Mouse (Mus musculus) heart, embryonic 15.5 days (tissue): ENCODE data around the gene Zfp385b. TPM values are rescaled to one million over a fixed set of nuclear protein-coding genes. Genes with fewer than 3 reads are reported as not detected.

Source experiments
- ATAC-seq: fragments of 200-750 bp; cut with Nextera tagmentation; replicated peaks from 2 replicates; pipeline ENCODE4 v1.8.0; 2017; ENCODE audit warnings: low read depth, moderate TSS enrichment; ENCODE audit not compliant: insufficient number of reproducible peaks, insufficient read depth, low FRiP score
- H3K27ac ChIP-seq: fragments of 300-500 bp; sonication (generic); 2 replicates; pipeline ENCODE4 v1.5.1; 2015; ENCODE audit warnings: mild to moderate bottlenecking, inconsistent platforms
- H3K27me3 ChIP-seq: fragments of 300-500 bp; sonication (generic); 2 replicates; pipeline ENCODE4 v1.6.1; 2015; ENCODE audit warnings: inconsistent platforms
- H3K36me3 ChIP-seq: fragments of 300-500 bp; sonication (generic); 2 replicates; pipeline ENCODE4 v1.6.1; 2015; ENCODE audit warnings: mild to moderate bottlenecking, inconsistent platforms
- H3K4me1 ChIP-seq: fragments of 300-500 bp; sonication (generic); replicated peaks from 2 replicates; pipeline ENCODE4 v1.6.1; 2015; ENCODE audit warnings: inconsistent platforms
- H3K4me2 ChIP-seq: fragments of 300-500 bp; sonication (generic); 2 replicates; pipeline ENCODE4 v1.6.1; 2015; ENCODE audit warnings: inconsistent platforms, mild to moderate bottlenecking, moderate library complexity
- H3K4me3 ChIP-seq: fragments of 300-500 bp; sonication (generic); 2 replicates; pipeline ENCODE4 v1.5.1; 2015; ENCODE audit warnings: mild to moderate bottlenecking, inconsistent platforms
- H3K9ac ChIP-seq: fragments of 300-500 bp; sonication (generic); 2 replicates; pipeline ENCODE4 v1.6.1; 2015; ENCODE audit warnings: mild to moderate bottlenecking, inconsistent platforms
- H3K9me3 ChIP-seq: fragments of 300-500 bp; sonication (generic); replicated peaks from 2 replicates; pipeline ENCODE4 v1.6.1; 2016; ENCODE audit warnings: inconsistent platforms
- WGBS: fragments of 180-500 bp; shearing (Covaris S2); methylation state at CpG from one replicate; pipeline ENCODE4 v1.1.7; 2015; ENCODE audit warnings: mixed read lengths; 5-methylcytosine and 5-hydroxymethylcytosine counted together
- polyA plus RNA-seq: library from polyadenylated mRNA; unstranded; fragments of >200 nt; fragmentation: Nextera tagmentation; extraction: Ambion mirVana; gene quantifications from 2 replicates; pipeline ENCODE4 v1.2.1, GENCODE M21; 2015

Gene Zfp385b
- 3.8 and 4.7 TPM in 2 replicates for polyA plus RNA-seq

- H3K9ac ChIP-seq, result no peak within 1 kb of the TSS
- ATAC-seq, result no peak
Measured at GRCm38 (mm10) chr2:77819539-77819938, at the start of gene Zfp385b. Gene Zfp385b (minus strand): TSS chr2:77819639.

GRCm38 (mm10) chr2:77863934-77864333 lies 44.5 kb upstream of the Zfp385b start:
- peak overlapping the region; percentile 19 for H3K4me3 ChIP-seq
- H3K4me1 ChIP-seq, result peaks cover 6% of the 10 kb centered on the region; the same call in 1 of the 2 replicates
- ATAC-seq, result no peak
- H3K9me3 ChIP-seq, result no peaks in the 10 kb centered on the region
- WGBS, result 66% methylated on average over 6 of the region's 6 CpGs
- no peaks in the 10 kb centered on the region for H3K27me3 ChIP-seq
- no peaks in the 10 kb centered on the region for H3K36me3 ChIP-seq
- peak overlapping the region; percentile 50 for H3K4me2 ChIP-seq
- no peak overlapping the region for H3K9ac ChIP-seq
- H3K27ac ChIP-seq, result no peak overlapping the region

More at GRCm38 (mm10) chr2:77819539-77819938, at the start of gene Zfp385b:
- Histone ChIP-seq H3K9me3 (no peaks in the 10 kb centered on the region), H3K27ac (no peak within 1 kb of the TSS), H3K4me2 (no peak within 1 kb of the TSS), H3K27me3 (peaks cover 30% of the 10 kb centered on the region), H3K4me1 (peaks cover 14% of the 10 kb centered on the region), H3K4me3 (no peak within 1 kb of the TSS), H3K36me3 (no peaks in the 10 kb centered on the region)

GRCm38 (mm10) chr2:77863522-77863921 lies 44.1 kb upstream of the Zfp385b start:
- Histone ChIP-seq H3K27me3 (no peaks in the 10 kb centered on the region), H3K9ac (no peak overlapping the region), H3K4me1 (peaks cover 6% of the 10 kb centered on the region; the same call in 1 of the 2 replicates), H3K4me2 (peak overlapping the region; percentile 50), H3K27ac (no peak overlapping the region), H3K9me3 (no peaks in the 10 kb centered on the region), H3K36me3 (no peaks in the 10 kb centered on the region), H3K4me3 (peak overlapping the region; percentile 19)
- WGBS, result 53% methylated on average over 15 of the region's 15 CpGs
- ATAC-seq, result no peak; the same call in 1 of the 2 replicates

GRCm38 (mm10) chr2:77841464-77841863 lies 22.0 kb upstream of the Zfp385b start:
- no peaks in the 10 kb centered on the region for H3K36me3 ChIP-seq
- no peak for ATAC-seq
- no peaks in the 10 kb centered on the region for H3K4me1 ChIP-seq
- no peak overlapping the region for H3K27ac ChIP-seq
- no peak overlapping the region for H3K4me2 ChIP-seq
- H3K9ac ChIP-seq, result no peak overlapping the region
- H3K27me3 ChIP-seq, result no peaks in the 10 kb centered on the region
- no peak overlapping the region for H3K4me3 ChIP-seq
- 15% methylated on average over 6 of the region's 6 CpGs for WGBS
- H3K9me3 ChIP-seq, result no peaks in the 10 kb centered on the region

- ATAC-seq, result no peak
- 83% methylated on average over 17 of the region's 17 CpGs for whole genome bisulfite sequencing
Measured at GRCm38 (mm10) chr2:77839587-77839986, 20.1 kb upstream of the Zfp385b start.

GRCm38 (mm10) chr2:77838688-77839087 lies 19.2 kb upstream of the Zfp385b start:
- Histone ChIP-seq H3K9ac (no peak overlapping the region), H3K27ac (no peak overlapping the region), H3K36me3 (no peaks in the 10 kb centered on the region), H3K4me1 (no peaks in the 10 kb centered on the region), H3K4me3 (no peak overlapping the region), H3K9me3 (no peaks in the 10 kb centered on the region), H3K4me2 (no peak overlapping the region), H3K27me3 (no peaks in the 10 kb centered on the region)
- 91% methylated on average over 1 of the region's 1 CpGs for WGBS
- no peak for ATAC-seq

More at GRCm38 (mm10) chr2:77839587-77839986, 20.1 kb upstream of the Zfp385b start:
- no peak overlapping the region for H3K4me3 ChIP-seq
- H3K4me1 ChIP-seq, result no peaks in the 10 kb centered on the region
- H3K27me3 ChIP-seq, result no peaks in the 10 kb centered on the region
- H3K4me2 ChIP-seq, result no peak overlapping the region
- H3K9me3 ChIP-seq, result no peaks in the 10 kb centered on the region
- H3K27ac ChIP-seq, result no peak overlapping the region
- H3K9ac ChIP-seq, result no peak overlapping the region
- H3K36me3 ChIP-seq, result no peaks in the 10 kb centered on the region

GRCm38 (mm10) chr2:77835781-77836180 lies 16.3 kb upstream of the Zfp385b start:
- Histone ChIP-seq H3K27me3 (no peaks in the 10 kb centered on the region), H3K9me3 (no peaks in the 10 kb centered on the region), H3K4me2 (no peak overlapping the region), H3K4me1 (no peaks in the 10 kb centered on the region), H3K9ac (no peak overlapping the region), H3K4me3 (no peak overlapping the region), H3K36me3 (no peaks in the 10 kb centered on the region), H3K27ac (no peak overlapping the region)
- WGBS, result 56% methylated on average over 3 of the region's 3 CpGs
- ATAC-seq, result no peak

GRCm38 (mm10) chr2:77826133-77826828 lies 6.8 kb upstream of the Zfp385b start:
- Histone ChIP-seq H3K27me3 (no peaks in the 10 kb centered on the region), H3K36me3 (no peaks in the 10 kb centered on the region), H3K27ac (no peak overlapping the region), H3K4me2 (peak overlapping the region; percentile 17), H3K9ac (no peak overlapping the region), H3K4me3 (no peak overlapping the region), H3K4me1 (peaks cover 5% of the 10 kb centered on the region), H3K9me3 (no peaks in the 10 kb centered on the region)
- WGBS, result 32% methylated on average over 7 of the region's 7 CpGs
- ATAC-seq, result 0 out of 2 replicates have a peak, but pooled peaks have one; percentile 39

GRCm38 (mm10) chr2:77823026-77823425 lies 3.6 kb upstream of the Zfp385b start:
- no peak overlapping the region for H3K4me2 ChIP-seq
- peaks cover 5% of the 10 kb centered on the region for H3K4me1 ChIP-seq
- H3K9me3 ChIP-seq, result no peaks in the 10 kb centered on the region
- WGBS, result 81% methylated on average over 5 of the region's 5 CpGs
- no peak for ATAC-seq
- 0 out of 2 replicates have a peak, but pooled peaks cover 2% of the 10 kb centered on the region for H3K27me3 ChIP-seq
- H3K36me3 ChIP-seq, result no peaks in the 10 kb centered on the region
- H3K4me3 ChIP-seq, result no peak overlapping the region
- no peak overlapping the region for H3K27ac ChIP-seq
- H3K9ac ChIP-seq, result no peak overlapping the region

GRCm38 (mm10) chr2:77817357-77817894 lies 2.0 kb downstream of the Zfp385b start:
- WGBS, result 28% methylated on average over 12 of the region's 12 CpGs
- peak overlapping the region; percentile 68 for H3K4me3 ChIP-seq

GRCm38 (mm10) chr2:77816413-77817314 lies 2.8 kb downstream of the Zfp385b start:
- peaks cover 14% of the 10 kb centered on the region for H3K4me1 ChIP-seq
- peak overlapping the region; percentile 56 for H3K9ac ChIP-seq
- H3K9me3 ChIP-seq, result no peaks in the 10 kb centered on the region
- H3K27ac ChIP-seq, result no peak overlapping the region
- peak; percentile 86 for ATAC-seq
- peaks cover 36% of the 10 kb centered on the region for H3K27me3 ChIP-seq
- peak overlapping the region; percentile 68 for H3K4me3 ChIP-seq
- H3K4me2 ChIP-seq, result peak overlapping the region; percentile 100
- no peaks in the 10 kb centered on the region for H3K36me3 ChIP-seq
- WGBS, result under 1% methylated on average over 83 of the region's 116 CpGs

More at GRCm38 (mm10) chr2:77817357-77817894, 2.0 kb downstream of the Zfp385b start:
- Histone ChIP-seq H3K4me1 (peaks cover 14% of the 10 kb centered on the region), H3K4me2 (peak overlapping the region; percentile 100), H3K27me3 (peaks cover 36% of the 10 kb centered on the region), H3K9ac (peak overlapping the region; percentile 56; the same call in 1 of the 2 replicates), H3K9me3 (no peaks in the 10 kb centered on the region), H3K36me3 (no peaks in the 10 kb centered on the region), H3K27ac (no peak overlapping the region)
- no peak for ATAC-seq
